Mouse (Mus musculus): ENCODE results near the gene AC124502.3. TPM values are rescaled to one million over a fixed set of nuclear protein-coding genes. Genes with fewer than 3 reads are reported as not detected.
A peak's percentile ranks its signal among the peaks of the same experiment; 100 is the strongest.

AC124502.3 gene
- polyA plus RNA-seq, 1 experiment from 2014 or later, result 4.2 TPM

GRCm38 (mm10) chr19:5036577-5036976 is 2.1 kb upstream of the AC124502.3 start:
- no peaks in the 10 kb centered on the region for H3K36me3 ChIP-seq
- H3K9ac ChIP-seq (replicated peaks), result no peak overlapping the region
- H3K4me2 ChIP-seq, result no peak overlapping the region
- H3K27me3 ChIP-seq (replicated peaks), result no peaks in the 10 kb centered on the region
- WGBS, result 86% methylated on average over 4 of the region's 4 CpGs
- peaks cover 30% of the 10 kb centered on the region for H3K4me1 ChIP-seq
- H3K27ac ChIP-seq (replicated peaks), result no peak overlapping the region
- H3K9me3 ChIP-seq (replicated peaks), result no peaks in the 10 kb centered on the region
- no peak overlapping the region for H3K4me3 ChIP-seq (replicated peaks)
- no peak for ATAC-seq (ENCODE audit: low FRiP score)

DNA sequence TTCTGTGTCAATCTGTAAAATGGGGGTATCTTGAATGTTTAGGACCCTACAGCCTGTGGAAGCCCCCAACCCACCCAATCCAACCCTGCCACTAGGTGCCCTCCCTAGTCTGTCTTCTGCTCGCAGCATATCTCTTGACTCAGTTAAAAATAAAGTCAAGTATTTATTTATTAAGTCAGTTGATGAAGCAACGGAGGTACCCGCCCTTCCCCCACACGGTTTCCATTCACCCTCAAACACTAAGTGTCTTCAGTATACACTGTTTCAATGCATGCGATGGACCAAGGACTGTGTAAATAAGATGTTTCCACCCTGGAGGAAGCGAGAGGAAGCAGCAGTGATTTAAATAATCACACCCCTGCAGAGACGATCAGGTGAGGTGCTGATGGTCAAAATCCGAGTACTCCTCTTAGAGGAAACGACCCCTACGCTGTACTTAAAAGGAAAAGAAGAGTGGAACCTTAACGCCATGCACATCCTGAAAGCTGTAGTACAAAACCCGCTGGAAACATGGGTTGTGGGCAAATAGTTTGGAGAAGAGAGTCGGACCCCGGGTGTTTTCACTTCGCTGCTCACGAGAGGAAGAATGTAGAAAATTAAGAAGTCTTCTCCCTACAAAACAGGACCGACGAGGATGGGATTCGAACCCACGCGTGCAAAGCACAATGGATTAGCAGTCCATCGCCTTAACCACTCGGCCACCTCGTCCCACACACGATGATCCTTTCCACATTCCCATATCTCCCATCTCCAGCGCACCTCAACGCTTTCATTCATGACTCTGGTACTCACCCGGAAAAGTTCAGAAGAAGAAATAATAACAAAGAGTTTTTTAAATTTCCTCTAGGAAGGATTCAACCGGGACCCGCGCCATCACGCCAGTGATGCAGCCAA is 766 bp upstream of the AC124502.3 start:
- peak; percentile 77 for ATAC-seq (ENCODE audit: low FRiP score)
- Histone ChIP-seq H3K27ac (replicated peaks) (peak overlapping the region; percentile 91), H3K36me3 (no peaks in the 10 kb centered on the region), H3K9ac (replicated peaks) (peak overlapping the region; percentile 81), H3K4me3 (replicated peaks) (peak overlapping the region; percentile 89), H3K4me1 (peaks cover 43% of the 10 kb centered on the region), H3K4me2 (peak overlapping the region; percentile 95), H3K9me3 (replicated peaks) (no peaks in the 10 kb centered on the region), H3K27me3 (replicated peaks) (no peaks in the 10 kb centered on the region)
- 6% methylated on average over 32 of the region's 32 CpGs for WGBS

DNA sequence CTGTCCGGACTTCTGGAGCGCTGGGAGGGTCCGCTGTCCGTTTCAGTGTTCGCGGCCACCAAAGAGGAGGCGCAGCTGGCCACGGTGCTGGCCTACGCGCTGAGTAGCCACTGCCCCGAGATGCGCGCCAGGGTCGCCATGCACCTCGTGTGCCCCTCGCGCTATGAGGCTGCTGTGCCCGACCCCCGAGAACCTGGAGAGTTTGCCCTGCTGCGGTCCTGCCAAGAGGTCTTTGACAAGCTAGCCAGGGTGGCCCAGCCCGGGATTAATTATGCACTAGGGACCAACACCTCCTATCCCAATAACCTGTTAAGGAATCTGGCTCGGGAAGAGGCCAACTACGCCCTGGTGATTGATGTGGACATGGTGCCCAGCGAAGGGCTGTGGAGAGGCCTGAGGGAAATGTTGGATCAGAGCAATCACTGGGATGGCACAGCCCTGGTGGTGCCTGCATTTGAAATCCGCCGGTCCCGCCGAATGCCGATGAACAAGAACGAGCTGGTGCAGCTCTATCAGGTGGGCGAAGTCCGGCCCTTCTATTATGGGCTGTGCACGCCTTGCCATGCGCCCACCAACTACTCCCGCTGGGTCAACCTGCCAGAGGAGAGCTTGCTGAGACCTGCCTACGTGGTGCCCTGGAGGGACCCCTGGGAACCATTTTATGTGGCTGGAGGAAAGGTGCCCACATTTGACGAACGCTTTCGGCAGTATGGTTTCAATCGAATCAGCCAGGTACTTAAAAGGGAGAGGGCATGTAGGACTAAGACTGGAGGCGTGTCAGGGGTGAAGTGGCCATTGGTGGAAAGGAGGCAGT is 817 bp downstream of the AC124502.3 start:
- H3K4me3 ChIP-seq (replicated peaks), result peak overlapping the region; percentile 89
- H3K27ac ChIP-seq (replicated peaks), result peak overlapping the region; percentile 91
- no peaks in the 10 kb centered on the region for H3K9me3 ChIP-seq (replicated peaks)
- peak overlapping the region; percentile 81 for H3K9ac ChIP-seq (replicated peaks)
- no peaks in the 10 kb centered on the region for H3K27me3 ChIP-seq (replicated peaks)
- 10% methylated on average over 41 of the region's 41 CpGs for WGBS
- peak overlapping the region; percentile 95 for H3K4me2 ChIP-seq
- H3K4me1 ChIP-seq, result peaks cover 46% of the 10 kb centered on the region
- H3K36me3 ChIP-seq, result peaks cover 9% of the 10 kb centered on the region; the same call in 1 of the 2 replicates
- ATAC-seq (ENCODE audit: low FRiP score), result peak; percentile 15

GRCm38 (mm10) chr19:5040862-5041523 is 2.3 kb downstream of the AC124502.3 start, which contains the start of gene Brms1:
TSS of gene Brms1 (plus strand) at chr19:5041354.
- Histone ChIP-seq H3K9ac (replicated peaks) (peak within 1 kb of the TSS; percentile 81), H3K4me3 (replicated peaks) (peak within 1 kb of the TSS; percentile 89), H3K27ac (replicated peaks) (peak within 1 kb of the TSS; percentile 66), H3K4me1 (peaks cover 46% of the 10 kb centered on the region), H3K4me2 (peak within 1 kb of the TSS; percentile 95), H3K27me3 (replicated peaks) (no peaks in the 10 kb centered on the region), H3K9me3 (replicated peaks) (no peaks in the 10 kb centered on the region), H3K36me3 (peaks cover 18% of the 10 kb centered on the region)
- WGBS, result 7% methylated on average over 40 of the region's 40 CpGs
- ATAC-seq (ENCODE audit: low FRiP score), result peak; percentile 46

- peaks cover 46% of the 10 kb centered on the region for H3K4me1 ChIP-seq
- peak overlapping the region; percentile 81 for H3K9ac ChIP-seq (replicated peaks)
- peak overlapping the region; percentile 66; the same call in 1 of the 2 replicates for H3K27ac ChIP-seq (replicated peaks)
- H3K27me3 ChIP-seq (replicated peaks), result no peaks in the 10 kb centered on the region
- no peak for ATAC-seq (ENCODE audit: low FRiP score)
- H3K4me2 ChIP-seq, result peak overlapping the region; percentile 95
- H3K9me3 ChIP-seq (replicated peaks), result no peaks in the 10 kb centered on the region
- peaks cover 24% of the 10 kb centered on the region for H3K36me3 ChIP-seq
- 1% methylated on average over 16 of the region's 16 CpGs for WGBS
- peak overlapping the region; percentile 89 for H3K4me3 ChIP-seq (replicated peaks)
Measured at GRCm38 (mm10) chr19:5041588-5041987, 2.9 kb downstream of the AC124502.3 start.

DNA sequence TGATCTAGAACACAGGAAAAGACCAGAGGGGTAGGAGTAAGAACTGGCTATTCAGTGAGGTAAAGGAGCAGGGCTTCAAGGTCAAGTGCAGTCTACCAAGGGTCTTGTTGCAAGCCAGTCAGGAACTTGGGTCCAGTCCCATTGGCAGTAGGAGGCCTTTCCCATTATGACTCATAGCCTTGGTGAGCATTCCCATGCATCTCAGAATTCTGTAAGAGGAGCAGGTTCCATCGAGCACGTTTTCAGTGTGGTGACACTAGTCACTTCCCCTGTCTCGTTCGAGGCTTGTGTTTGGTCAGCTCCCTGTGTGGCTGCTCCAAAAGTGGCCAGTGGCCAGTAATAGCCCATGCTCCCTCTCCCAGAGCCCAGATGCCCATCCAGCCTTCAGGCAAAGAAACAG is 6.8 kb downstream of the AC124502.3 start:
- WGBS, result 84% methylated on average over 4 of the region's 4 CpGs

DNA sequence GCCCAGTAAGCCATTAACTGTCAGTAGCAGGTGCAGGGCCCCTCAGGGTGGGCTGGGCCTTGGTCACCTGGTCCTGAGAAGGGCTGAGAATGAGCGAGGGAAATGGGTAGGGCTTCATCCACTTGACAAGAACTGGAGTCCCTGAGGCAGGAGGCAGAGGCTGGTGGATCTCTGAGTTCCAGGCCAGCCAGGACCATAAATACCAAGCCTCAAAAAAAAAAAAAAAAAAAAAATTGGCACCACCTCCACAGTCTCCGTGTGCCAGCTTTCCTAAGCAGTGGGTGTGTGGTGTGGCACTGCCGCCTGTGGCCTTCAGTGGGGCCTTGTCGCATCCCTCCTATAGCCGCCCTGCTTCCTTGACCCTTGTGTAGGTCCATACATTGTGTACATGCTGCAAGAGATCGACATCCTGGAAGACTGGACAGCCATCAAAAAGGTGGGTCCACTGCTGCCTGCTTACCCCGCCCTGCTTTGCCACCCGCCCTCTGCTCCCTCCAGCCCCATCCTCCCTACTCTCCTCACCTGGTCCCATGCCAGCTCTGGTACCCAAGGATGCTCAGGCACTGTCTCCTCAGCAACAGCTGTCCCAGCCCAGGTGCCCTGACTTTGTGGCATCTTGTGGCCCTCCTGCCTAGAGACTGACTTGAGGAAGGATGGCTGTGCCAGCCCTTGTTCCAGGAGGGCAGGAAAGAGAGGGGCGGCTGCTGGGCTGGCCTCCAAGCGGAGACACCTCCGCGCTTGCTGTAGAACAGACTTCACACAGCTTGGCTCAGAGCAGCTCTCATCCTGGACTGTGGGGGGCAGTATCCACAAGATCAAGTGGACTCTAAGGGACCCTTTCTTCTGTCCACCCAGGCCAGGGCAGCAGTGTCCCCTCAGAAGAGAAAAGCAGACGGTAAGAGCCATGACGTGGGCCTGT is 9.7 kb downstream of the AC124502.3 start:
- Histone ChIP-seq H3K9ac (replicated peaks) (no peak overlapping the region; the same call in 1 of the 2 replicates), H3K9me3 (replicated peaks) (no peaks in the 10 kb centered on the region), H3K4me3 (replicated peaks) (no peak overlapping the region), H3K27ac (replicated peaks) (no peak overlapping the region), H3K4me2 (no peak overlapping the region), H3K4me1 (peaks cover 13% of the 10 kb centered on the region), H3K36me3 (peaks cover 46% of the 10 kb centered on the region), H3K27me3 (replicated peaks) (peaks cover 37% of the 10 kb centered on the region)
- WGBS, result 84% methylated on average over 14 of the region's 14 CpGs
- no peak for ATAC-seq (ENCODE audit: low FRiP score)

More for the DNA sequence above, 6.8 kb downstream of the AC124502.3 start:
- no peak overlapping the region for H3K4me3 ChIP-seq (replicated peaks)
- H3K4me1 ChIP-seq, result peaks cover 32% of the 10 kb centered on the region
- no peaks in the 10 kb centered on the region for H3K9me3 ChIP-seq (replicated peaks)
- H3K4me2 ChIP-seq, result no peak overlapping the region
- H3K36me3 ChIP-seq, result peaks cover 49% of the 10 kb centered on the region
- no peak for ATAC-seq (ENCODE audit: low FRiP score)
- no peak overlapping the region for H3K9ac ChIP-seq (replicated peaks)
- H3K27me3 ChIP-seq (replicated peaks), result peaks cover 8% of the 10 kb centered on the region
- H3K27ac ChIP-seq (replicated peaks), result no peak overlapping the region

- Histone ChIP-seq H3K36me3 (peaks cover 41% of the 10 kb centered on the region), H3K4me3 (replicated peaks) (no peak overlapping the region), H3K9me3 (replicated peaks) (no peaks in the 10 kb centered on the region), H3K9ac (replicated peaks) (no peak overlapping the region), H3K27me3 (replicated peaks) (peaks cover 41% of the 10 kb centered on the region), H3K4me1 (peaks cover 13% of the 10 kb centered on the region), H3K27ac (replicated peaks) (no peak overlapping the region), H3K4me2 (no peak overlapping the region)
- 85% methylated on average over 6 of the region's 6 CpGs for WGBS
- ATAC-seq (ENCODE audit: low FRiP score), result no peak
Measured at GRCm38 (mm10) chr19:5049325-5049724, 10.6 kb downstream of the AC124502.3 start.

GRCm38 (mm10) chr19:5050047-5050905 is 11.6 kb downstream of the AC124502.3 start, which contains the start of gene Rin1:
TSS of gene Rin1 (plus strand) at chr19:5050481.
- no peaks in the 10 kb centered on the region for H3K9me3 ChIP-seq (replicated peaks)
- H3K4me1 ChIP-seq, result peaks cover 13% of the 10 kb centered on the region
- ATAC-seq (ENCODE audit: low FRiP score), result 0 out of 2 replicates have a peak, but pooled peaks have one; percentile 15
- H3K4me2 ChIP-seq, result peak within 1 kb of the TSS; percentile 24
- H3K4me3 ChIP-seq (replicated peaks), result no peak within 1 kb of the TSS; the same call in 1 of the 2 replicates
- no peak within 1 kb of the TSS for H3K9ac ChIP-seq (replicated peaks)
- peaks cover 48% of the 10 kb centered on the region for H3K27me3 ChIP-seq (replicated peaks)
- WGBS, result 21% methylated on average over 14 of the region's 14 CpGs
- no peak within 1 kb of the TSS for H3K27ac ChIP-seq (replicated peaks)
- peaks cover 36% of the 10 kb centered on the region for H3K36me3 ChIP-seq

DNA sequence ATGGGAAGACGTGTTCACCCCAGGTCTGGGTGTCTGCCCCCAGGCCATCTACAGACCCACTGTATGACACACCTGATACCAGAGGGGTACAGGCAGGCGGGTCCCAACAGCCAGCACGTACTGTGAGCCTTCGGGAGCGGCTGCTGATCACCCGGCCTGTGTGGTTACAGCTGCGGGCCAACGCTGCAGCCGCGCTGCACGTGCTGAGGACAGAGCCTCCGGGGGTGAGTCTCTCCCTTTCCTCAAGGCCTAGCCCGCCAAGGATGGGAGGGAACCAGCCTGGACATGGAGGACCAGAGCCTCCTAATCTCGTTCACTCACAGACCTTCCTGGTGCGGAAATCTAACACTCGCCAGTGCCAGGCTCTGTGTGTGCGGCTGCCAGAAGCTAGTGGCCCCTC is 12.3 kb downstream of the AC124502.3 start:
- H3K4me2 ChIP-seq, result peak overlapping the region; percentile 24
- whole genome bisulfite sequencing, result 10% methylated on average over 17 of the region's 17 CpGs

More for the DNA sequence above, 12.3 kb downstream of the AC124502.3 start:
- no peak for ATAC-seq (ENCODE audit: low FRiP score)
- Histone ChIP-seq H3K36me3 (peaks cover 30% of the 10 kb centered on the region), H3K4me1 (peaks cover 13% of the 10 kb centered on the region), H3K9ac (replicated peaks) (no peak overlapping the region), H3K9me3 (replicated peaks) (no peaks in the 10 kb centered on the region), H3K27me3 (replicated peaks) (peaks cover 48% of the 10 kb centered on the region), H3K4me3 (replicated peaks) (no peak overlapping the region), H3K27ac (replicated peaks) (no peak overlapping the region)

All from neural tube, embryonic 15.5 days (tissue).